Mouse (Mus musculus) kidney, adult 10 weeks (tissue): ENCODE measurements around the gene Cnot6. TPM values are rescaled to one million over a fixed set of nuclear protein-coding genes. Genes with fewer than 3 reads are reported as not detected.

Experiments
- polyA plus RNA-seq: library from polyadenylated mRNA; stranded (reverse); fragments of 350-450 nt; fragmentation: Illumina TruSeq; extraction: RNeasy Lipid Tissue Mini Kit (QIAGEN cat#74804); gene quantifications from one replicate; pipeline ENCODE4 v1.2.3, GENCODE M21; 2014; ENCODE audit warnings: low read depth, low replicate concordance

The Cnot6 gene
- polyA plus RNA-seq, result 163 TPM

DNA sequence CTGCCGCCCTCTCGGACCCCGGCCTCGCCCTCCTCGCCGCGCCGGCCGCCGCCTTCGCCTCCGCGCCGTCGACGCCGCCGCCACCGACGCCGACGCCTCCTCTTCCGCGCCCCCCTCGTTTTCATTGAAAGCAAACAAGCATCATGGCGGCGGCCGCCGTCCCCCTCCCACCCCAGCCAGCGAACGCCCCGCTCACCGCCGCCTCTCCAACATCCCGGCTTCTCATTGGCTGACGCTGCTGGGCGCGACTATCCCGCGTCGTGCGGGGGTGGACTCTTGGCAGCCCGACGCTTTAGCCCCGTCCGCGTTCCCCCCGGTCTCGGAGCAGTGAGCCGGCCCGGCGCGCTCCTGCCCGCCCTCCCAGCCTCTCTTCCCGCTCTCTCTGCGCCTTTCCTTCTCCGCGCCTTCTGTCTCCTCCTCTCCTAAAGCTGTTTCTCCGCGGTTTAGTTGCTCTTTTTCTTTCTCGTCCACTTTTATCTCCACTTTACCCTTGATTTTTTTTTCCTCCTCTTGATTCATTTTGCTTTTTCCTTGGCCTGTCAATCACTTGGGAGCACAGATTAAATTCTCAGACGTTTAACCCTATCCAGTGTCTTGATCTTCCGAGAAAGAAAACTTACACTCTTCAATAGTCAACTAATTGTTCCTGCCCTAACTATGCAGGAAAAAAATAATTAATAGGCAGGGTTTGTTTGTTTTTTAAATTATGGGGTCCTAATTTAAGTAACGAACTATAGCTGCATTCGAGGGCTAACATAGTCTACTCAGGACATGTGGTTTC, at the start of gene Cnot6:
TSS of gene Cnot6 (minus strand) at position 169 of the 781 bp plus-strand sequence.

GRCm38 (mm10) chr11:49663310-49663709, 49.2 kb downstream of the Cnot6 start, which contains the start of gene Scgb3a1:
TSS of gene Scgb3a1 (plus strand) at chr11:49663610.

Other genes starting within 250 kb of the Cnot6 start
- not detected for gene Olfr1386, start 247.7 kb downstream of the Cnot6 start, polyA plus RNA-seq
- not detected for gene Olfr1385, start 223.7 kb downstream of the Cnot6 start, polyA plus RNA-seq
- not detected for gene Olfr1384, start 206.0 kb downstream of the Cnot6 start, polyA plus RNA-seq
- not detected for gene Olfr1383, start 193.1 kb downstream of the Cnot6 start, polyA plus RNA-seq
- not detected for gene Olfr1382, start 184.5 kb downstream of the Cnot6 start, polyA plus RNA-seq
- gene Olfr1381, start 169.3 kb downstream of the Cnot6 start, polyA plus RNA-seq, result not detected
- gene Olfr1380, start 155.8 kb downstream of the Cnot6 start, polyA plus RNA-seq, result not detected
- 1.3 TPM for gene Flt4, start 103.5 kb downstream of the Cnot6 start, polyA plus RNA-seq
- not detected for gene Scgb3a1, start 49.1 kb downstream of the Cnot6 start, polyA plus RNA-seq
- 1.9 TPM for gene Gfpt2, start 81.5 kb upstream of the Cnot6 start, polyA plus RNA-seq
- 105 TPM for gene Mapk9, start 134.0 kb upstream of the Cnot6 start, polyA plus RNA-seq
- not detected for gene Rasgef1c, start 189.1 kb upstream of the Cnot6 start, polyA plus RNA-seq